Mouse (Mus musculus) neural tube, embryonic 11.5 days (tissue): ENCODE results near the gene Atp6v0b. TPM values are rescaled to one million over a fixed set of nuclear protein-coding genes. Genes with fewer than 3 reads are reported as not detected.
A peak's percentile ranks its signal among the peaks of the same experiment; 100 is the strongest.

Source experiments
- ATAC-seq: fragments of 200-750 bp; cut with Nextera tagmentation; 2 replicates; pipeline ENCODE4 v1.8.0; 2017; ENCODE audit warnings: moderate number of reproducible peaks, mild to moderate bottlenecking, moderate TSS enrichment, moderate library complexity; ENCODE audit not compliant: insufficient read depth, low FRiP score, low TSS enrichment
- DNase-seq: peaks from one replicate; pipeline ENCODE4 v3.0.0-alpha.2; 2015; ENCODE audit warnings: low spot score
- H3K27ac ChIP-seq: fragments of 300-500 bp; sonication (generic); 2 replicates; pipeline ENCODE4 v1.5.1; 2014; ENCODE audit warnings: low read depth, mild to moderate bottlenecking, low read length
- H3K27me3 ChIP-seq: fragments of 300-500 bp; sonication (generic); 2 replicates; pipeline ENCODE4 v1.6.1; 2014; ENCODE audit warnings: mild to moderate bottlenecking, low read length, mixed read lengths; ENCODE audit not compliant: control insufficient read depth, insufficient read depth
- H3K36me3 ChIP-seq: fragments of 300-500 bp; sonication (generic); 2 replicates; pipeline ENCODE4 v1.6.1; 2014; ENCODE audit warnings: mild to moderate bottlenecking, low read length, moderate library complexity, mixed read lengths; ENCODE audit not compliant: control insufficient read depth, insufficient read depth
- H3K4me1 ChIP-seq: fragments of 300-500 bp; sonication (generic); 2 replicates; pipeline ENCODE4 v1.6.1; 2014; ENCODE audit warnings: low read length, mixed read lengths; ENCODE audit not compliant: control insufficient read depth, insufficient read depth
- H3K4me2 ChIP-seq: fragments of 300-500 bp; sonication (generic); 2 replicates; pipeline ENCODE4 v1.6.1; 2014; ENCODE audit warnings: low read depth, mild to moderate bottlenecking, moderate library complexity
- H3K4me3 ChIP-seq: fragments of 300-500 bp; sonication (generic); 2 replicates; pipeline ENCODE4 v1.5.1; 2014; ENCODE audit warnings: low read depth, low read length
- H3K9ac ChIP-seq: fragments of 300-500 bp; sonication (generic); 2 replicates; pipeline ENCODE4 v1.6.1; 2014; ENCODE audit warnings: mild to moderate bottlenecking, low read length
- H3K9me3 ChIP-seq: fragments of 300-500 bp; sonication (generic); 2 replicates; pipeline ENCODE4 v1.6.1; 2016; ENCODE audit warnings: low read length; ENCODE audit not compliant: control insufficient read depth
- WGBS: fragments of 180-500 bp; shearing (Covaris S2); extraction: QIAGEN DNeasy Blood & Tissue Kit; methylation state at CpG from one replicate; pipeline ENCODE4 v1.1.7; 2014; 5-methylcytosine and 5-hydroxymethylcytosine counted together
- polyA plus RNA-seq: library from polyadenylated mRNA; unstranded; fragments of >200 nt; fragmentation: Nextera tagmentation; extraction: Ambion mirVana; gene quantifications from 2 replicates; pipeline ENCODE4 v1.2.1, GENCODE M21; 2014

Gene Atp6v0b
- polyA plus RNA-seq, 1 experiment from 2014 or later, result 249 TPM

DNA sequence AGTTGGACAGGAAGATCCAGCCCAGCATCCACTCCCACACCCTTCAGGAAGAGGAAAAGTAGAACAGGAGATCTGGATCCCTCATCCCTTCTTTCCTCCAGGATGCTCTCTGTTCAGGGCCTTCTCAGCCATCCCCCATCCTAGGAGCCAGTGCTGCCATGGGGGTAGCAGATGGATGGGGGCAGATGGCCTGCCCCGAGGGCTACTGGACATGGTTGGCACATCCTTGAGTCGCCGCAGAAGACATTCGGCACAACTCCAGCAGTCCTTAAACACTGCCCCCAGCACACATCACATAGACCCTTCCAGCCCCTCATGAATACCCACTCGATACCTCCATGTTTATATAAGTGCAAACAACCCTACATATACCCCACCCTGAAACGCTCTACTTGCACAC, 8.9 kb upstream of the Atp6v0b start:
- peaks cover 10% of the 10 kb centered on the region for H3K36me3 ChIP-seq
- WGBS, result 93% methylated on average over 6 of the region's 6 CpGs
- no peak overlapping the region for H3K4me2 ChIP-seq
- no peak for ATAC-seq
- DNase-seq, result no peak
- 0 out of 2 replicates have a peak, but pooled peaks cover 2% of the 10 kb centered on the region for H3K4me1 ChIP-seq
- no peak overlapping the region for H3K4me3 ChIP-seq
- H3K27me3 ChIP-seq, result no peaks in the 10 kb centered on the region
- no peak overlapping the region for H3K9ac ChIP-seq
- H3K27ac ChIP-seq, result no peak overlapping the region
- H3K9me3 ChIP-seq, result no peaks in the 10 kb centered on the region

DNA sequence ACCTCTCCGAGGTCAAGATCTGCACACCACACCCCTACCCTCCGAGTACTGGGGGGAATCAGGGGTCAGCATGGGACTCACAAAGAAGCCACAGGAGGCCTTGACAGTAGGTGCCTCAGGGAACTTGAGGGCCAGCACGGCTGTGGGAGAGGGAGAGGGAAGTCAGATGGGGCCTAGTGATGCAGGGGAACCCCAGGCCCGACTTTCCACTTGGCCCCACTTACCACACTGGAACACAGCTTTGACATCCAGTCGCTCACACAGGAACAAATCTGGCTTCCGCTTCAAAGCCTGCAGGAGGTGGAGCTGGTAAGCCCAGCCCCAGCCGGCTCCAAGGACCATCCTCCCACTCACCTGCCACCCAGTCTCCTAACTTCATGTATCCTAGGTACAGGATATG, 8.2 kb upstream of the Atp6v0b start:
- H3K4me2 ChIP-seq, result no peak overlapping the region
- H3K27me3 ChIP-seq, result no peaks in the 10 kb centered on the region
- no peak overlapping the region for H3K4me3 ChIP-seq
- DNase-seq, result no peak
- H3K9ac ChIP-seq, result no peak overlapping the region
- H3K36me3 ChIP-seq, result peaks cover 10% of the 10 kb centered on the region
- H3K9me3 ChIP-seq, result no peaks in the 10 kb centered on the region
- 81% methylated on average over 7 of the region's 7 CpGs for WGBS
- H3K4me1 ChIP-seq, result 0 out of 2 replicates have a peak, but pooled peaks cover 2% of the 10 kb centered on the region
- H3K27ac ChIP-seq, result no peak overlapping the region
- no peak for ATAC-seq

DNA sequence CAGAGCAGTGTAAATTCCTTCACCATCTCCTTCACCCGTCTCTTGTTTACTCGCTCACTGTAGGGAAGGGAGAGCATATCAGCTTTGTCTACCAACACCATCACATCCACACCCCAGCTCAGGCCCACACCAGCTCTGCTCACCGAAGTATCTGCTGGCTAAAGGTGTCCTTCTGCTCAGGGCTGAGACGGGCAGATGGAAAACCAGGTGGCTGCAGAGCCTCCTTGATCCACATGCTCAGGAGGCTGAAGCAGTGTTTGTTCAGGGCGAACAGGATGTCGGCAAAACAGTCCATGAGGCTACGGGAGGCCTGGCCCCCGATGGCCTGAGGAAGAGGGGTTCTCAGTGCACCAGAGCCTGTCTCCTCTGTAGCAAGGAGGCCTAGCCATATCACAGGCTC, 7.5 kb upstream of the Atp6v0b start:
- Histone ChIP-seq H3K27me3 (no peaks in the 10 kb centered on the region), H3K9ac (no peak overlapping the region), H3K4me3 (no peak overlapping the region), H3K4me1 (0 out of 2 replicates have a peak, but pooled peaks cover 2% of the 10 kb centered on the region), H3K27ac (no peak overlapping the region), H3K9me3 (no peaks in the 10 kb centered on the region), H3K36me3 (peaks cover 10% of the 10 kb centered on the region), H3K4me2 (no peak overlapping the region)
- WGBS, result 91% methylated on average over 8 of the region's 8 CpGs
- DNase-seq, result no peak
- ATAC-seq, result no peak

DNA sequence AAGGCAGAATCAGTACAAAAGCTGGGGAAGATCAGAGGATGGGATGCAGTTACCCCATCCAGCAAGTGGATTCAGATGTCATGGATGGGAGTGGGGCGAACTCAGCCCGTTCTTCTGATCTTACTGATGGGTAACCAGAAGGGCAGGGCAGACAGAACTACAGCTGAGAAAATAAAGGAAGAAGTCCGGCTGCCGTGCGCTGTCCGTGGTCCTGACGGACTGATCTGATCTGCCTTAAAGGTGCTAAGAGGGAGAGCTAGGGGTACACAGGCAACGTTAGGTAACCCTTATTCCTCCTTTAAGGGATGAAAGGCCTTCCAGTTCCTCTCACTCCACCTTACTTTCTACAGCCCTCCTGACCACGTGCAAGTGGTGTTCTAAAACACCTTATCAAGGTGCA, 6.2 kb upstream of the Atp6v0b start:
- 23% methylated on average over 9 of the region's 9 CpGs for WGBS
- H3K27me3 ChIP-seq, result no peaks in the 10 kb centered on the region
- H3K36me3 ChIP-seq, result peaks cover 8% of the 10 kb centered on the region
- H3K9me3 ChIP-seq, result no peaks in the 10 kb centered on the region
- H3K4me2 ChIP-seq, result no peak overlapping the region
- H3K4me3 ChIP-seq, result no peak overlapping the region
- DNase-seq, result peak; percentile 52
- H3K27ac ChIP-seq, result no peak overlapping the region
- H3K4me1 ChIP-seq, result 0 out of 2 replicates have a peak, but pooled peaks cover 2% of the 10 kb centered on the region
- no peak overlapping the region for H3K9ac ChIP-seq
- no peak for ATAC-seq

DNA sequence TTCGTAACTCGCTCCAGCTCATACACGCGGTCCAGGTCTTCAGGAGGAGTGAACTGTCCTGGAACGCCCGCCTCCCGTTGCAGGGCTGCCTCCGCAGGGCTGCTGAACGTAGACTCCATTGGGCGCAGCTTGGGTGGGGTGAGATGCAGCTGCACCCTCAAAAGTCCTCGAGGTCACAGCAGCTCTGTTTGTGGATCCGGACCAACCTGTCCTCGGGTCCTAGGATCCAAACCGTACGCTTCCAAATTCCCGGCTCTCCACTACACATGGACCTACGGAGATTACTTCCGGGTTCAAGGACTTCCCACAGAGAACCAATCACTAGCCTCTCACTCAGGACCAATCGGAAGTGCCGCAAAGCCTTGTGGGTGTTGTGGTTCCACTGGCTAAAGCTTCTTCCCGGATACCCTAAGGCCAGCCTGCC, 4.6 kb upstream of the Atp6v0b start, which contains the start of gene Dph2:
TSS of gene Dph2 (minus strand) at position 295 of the 424 bp plus-strand sequence.
- peak within 1 kb of the TSS; percentile 66 for H3K4me2 ChIP-seq
- peak; percentile 85 for DNase-seq
- H3K4me3 ChIP-seq, result peak within 1 kb of the TSS; percentile 66
- 0 out of 2 replicates have a peak, but pooled peaks cover 5% of the 10 kb centered on the region for H3K4me1 ChIP-seq
- H3K36me3 ChIP-seq, result peaks cover 3% of the 10 kb centered on the region
- ATAC-seq, result peak; percentile 87
- no peak within 1 kb of the TSS for H3K27ac ChIP-seq
- no peaks in the 10 kb centered on the region for H3K27me3 ChIP-seq
- peak within 1 kb of the TSS; percentile 40 for H3K9ac ChIP-seq
- H3K9me3 ChIP-seq, result no peaks in the 10 kb centered on the region
- WGBS, result 0% methylated on average over 21 of the region's 21 CpGs

DNA sequence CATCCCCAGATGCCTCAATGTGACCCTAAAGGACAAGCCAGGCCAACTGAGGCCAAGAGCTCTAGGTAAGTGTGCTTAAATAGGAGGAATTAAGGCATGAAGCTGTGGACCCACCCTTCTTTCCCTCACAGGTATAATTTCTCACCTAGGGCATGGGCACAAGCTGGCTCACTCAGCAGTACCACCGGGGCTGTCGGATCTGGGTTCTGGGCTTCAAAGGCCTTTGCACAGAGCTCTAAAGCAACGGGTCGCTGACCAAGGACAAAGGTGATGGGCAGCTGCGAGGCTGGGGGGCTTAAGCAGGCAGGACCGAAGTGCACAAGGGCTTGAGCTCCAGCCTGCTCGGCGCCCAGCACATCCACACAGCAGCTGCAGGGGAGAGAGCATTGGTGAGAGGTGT, 3.6 kb upstream of the Atp6v0b start:
- 0 out of 2 replicates have a peak, but pooled peaks cover 9% of the 10 kb centered on the region for H3K4me1 ChIP-seq
- no peak overlapping the region for H3K9ac ChIP-seq
- H3K4me2 ChIP-seq, result no peak overlapping the region; the same call in 1 of the 2 replicates
- DNase-seq (no peak), ATAC-seq (no peak)
- H3K9me3 ChIP-seq, result no peaks in the 10 kb centered on the region
- H3K27ac ChIP-seq, result no peak overlapping the region
- no peak overlapping the region for H3K4me3 ChIP-seq
- H3K36me3 ChIP-seq, result no peaks in the 10 kb centered on the region; the same call in none of the 2 replicates
- 81% methylated on average over 8 of the region's 8 CpGs for WGBS
- no peaks in the 10 kb centered on the region for H3K27me3 ChIP-seq

DNA sequence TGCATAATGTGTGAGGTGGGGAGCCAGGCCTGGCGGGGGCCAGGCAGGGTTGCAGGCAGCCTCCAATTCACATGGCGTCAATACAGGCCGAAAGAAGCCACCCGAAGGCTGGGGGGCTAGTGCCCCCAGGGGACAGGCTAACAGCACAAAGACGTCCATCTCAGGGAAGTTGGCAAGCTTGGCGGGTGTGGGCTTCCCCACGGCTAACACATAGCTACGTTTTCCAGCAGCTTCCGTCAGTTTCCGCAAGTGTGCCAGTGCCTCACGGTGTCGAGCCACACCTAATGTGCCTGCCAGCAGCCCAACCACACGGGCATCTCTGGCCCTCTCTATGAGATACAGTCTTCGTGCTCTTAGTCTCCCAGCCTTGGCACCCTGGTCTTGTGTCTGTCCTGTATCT, 2.9 kb upstream of the Atp6v0b start:
- 93% methylated on average over 14 of the region's 14 CpGs for WGBS
- Histone ChIP-seq H3K4me1 (0 out of 2 replicates have a peak, but pooled peaks cover 9% of the 10 kb centered on the region), H3K27ac (no peak overlapping the region), H3K36me3 (peaks cover 3% of the 10 kb centered on the region; the same call in 1 of the 2 replicates), H3K9ac (no peak overlapping the region), H3K27me3 (no peaks in the 10 kb centered on the region), H3K4me3 (no peak overlapping the region), H3K4me2 (no peak overlapping the region), H3K9me3 (no peaks in the 10 kb centered on the region)
- DNase-seq (no peak), ATAC-seq (no peak)

DNA sequence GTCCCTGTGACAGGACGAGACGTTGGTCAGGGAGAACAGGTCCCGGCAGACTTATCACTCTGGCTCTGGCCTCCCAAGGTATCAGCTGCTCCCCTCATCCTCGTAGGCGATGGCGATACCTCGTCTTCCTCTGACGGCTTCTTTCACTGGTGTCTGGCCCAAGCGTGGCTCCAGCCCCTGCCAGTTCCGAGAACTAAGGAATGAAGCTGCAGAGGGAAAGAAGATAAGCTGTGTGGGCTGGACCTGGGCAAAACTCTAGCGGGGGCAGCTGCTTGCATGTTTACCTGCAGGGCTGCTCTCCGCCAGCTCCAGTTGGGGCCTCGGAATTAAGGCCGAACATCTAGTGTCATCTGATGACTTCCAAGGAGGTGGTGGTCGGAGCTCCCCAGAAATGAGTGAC, 2.3 kb upstream of the Atp6v0b start:
- no peak overlapping the region for H3K4me3 ChIP-seq
- no peak overlapping the region for H3K4me2 ChIP-seq
- ATAC-seq (no peak), DNase-seq (no peak)
- H3K36me3 ChIP-seq, result peaks cover 3% of the 10 kb centered on the region; the same call in 1 of the 2 replicates
- 0 out of 2 replicates have a peak, but pooled peaks cover 9% of the 10 kb centered on the region for H3K4me1 ChIP-seq
- 94% methylated on average over 15 of the region's 15 CpGs for WGBS
- H3K9ac ChIP-seq, result no peak overlapping the region
- no peak overlapping the region for H3K27ac ChIP-seq
- H3K9me3 ChIP-seq, result no peaks in the 10 kb centered on the region
- H3K27me3 ChIP-seq, result no peaks in the 10 kb centered on the region

DNA sequence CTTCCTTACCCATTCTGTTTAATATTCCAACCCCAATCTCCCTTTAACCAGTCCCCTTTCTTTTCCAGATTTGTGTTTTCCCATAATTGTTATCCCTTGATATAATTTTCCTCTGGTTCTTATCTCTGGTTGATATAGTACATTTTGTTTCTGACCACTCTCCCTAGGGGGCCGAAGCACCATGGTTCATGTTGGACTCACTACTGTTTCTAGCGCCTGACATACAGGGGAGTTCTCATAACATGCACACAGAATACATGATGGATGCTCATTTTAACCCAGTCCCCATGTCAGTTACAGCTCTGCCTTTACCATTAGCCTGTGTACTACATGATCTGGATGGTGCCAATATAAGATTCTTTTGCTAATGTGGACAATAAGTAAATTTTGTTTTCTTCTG, 787 bp upstream of the Atp6v0b start:
- H3K27me3 ChIP-seq, result no peaks in the 10 kb centered on the region
- H3K4me1 ChIP-seq, result peaks cover 17% of the 10 kb centered on the region
- H3K4me2 ChIP-seq, result peak overlapping the region; percentile 77; the same call in 1 of the 2 replicates

More for the DNA sequence above, 787 bp upstream of the Atp6v0b start:
- ATAC-seq, result no peak
- no peak overlapping the region for H3K4me3 ChIP-seq
- H3K9me3 ChIP-seq, result no peaks in the 10 kb centered on the region
- H3K36me3 ChIP-seq, result peaks cover 3% of the 10 kb centered on the region; the same call in 1 of the 2 replicates
- DNase-seq, result no peak
- 76% methylated on average over 2 of the region's 2 CpGs for WGBS
- no peak overlapping the region for H3K27ac ChIP-seq
- no peak overlapping the region for H3K9ac ChIP-seq
